Mouse (Mus musculus) myocyte (in vitro differentiated cells): ENCODE results near the gene Sh3rf3. TPM values are rescaled to one million over a fixed set of nuclear protein-coding genes. Genes with fewer than 3 reads are reported as not detected.

Experiments used
- H3K27me3 ChIP-seq: one replicate; pipeline ENCODE4 v1.6.1; 2011; ENCODE audit not compliant: control insufficient read depth, insufficient read depth, insufficient read length
- H3K36me3 ChIP-seq: one replicate; pipeline ENCODE4 v1.6.1; 2011; ENCODE audit not compliant: control insufficient read depth, insufficient read depth
- H3K4me2 ChIP-seq: one replicate; pipeline ENCODE4 v1.6.1; 2011; ENCODE audit warnings: low read depth, control low read depth
- H3K4me3 ChIP-seq: one replicate; pipeline ENCODE4 v1.5.1; 2011; ENCODE audit warnings: mild to moderate bottlenecking, control low read depth, moderate library complexity
- H3K79me2 ChIP-seq: one replicate; pipeline ENCODE4 v1.6.1; 2011; ENCODE audit not compliant: control insufficient read depth, insufficient read depth
- H3ac ChIP-seq: one replicate; pipeline ENCODE4 v1.6.1; 2011; ENCODE audit not compliant: control insufficient read depth, insufficient read length
- CEBPB ChIP-seq: IDR thresholded peaks from 2 replicates; pipeline ENCODE4 v1.6.1; 2011; ENCODE audit warnings: mild to moderate bottlenecking, moderate library complexity; ENCODE audit not compliant: poor library complexity, insufficient read depth, severe bottlenecking
- E2F4 ChIP-seq: IDR thresholded peaks from one replicate; pipeline ENCODE4 v1.6.1; 2011; ENCODE audit warnings: mild to moderate bottlenecking, control low read depth, moderate library complexity; ENCODE audit not compliant: insufficient read depth
- MAX ChIP-seq: IDR thresholded peaks from one replicate; pipeline ENCODE4 v1.6.1; 2011; ENCODE audit warnings: low read depth, mild to moderate bottlenecking, control low read depth
- MYOD1 ChIP-seq, 3 experiments: IDR thresholded peaks; one replicate each; pipeline ENCODE4 v1.6.1; 2011; ENCODE audit warnings: control low read depth in 2 of 3, low read depth in 2 of 3, mild to moderate bottlenecking in 2 of 3, moderate library complexity in 1 of 3; ENCODE audit not compliant: insufficient read length in 2 of 3, control insufficient read depth in 1 of 3
- MYOG ChIP-seq, 3 experiments: IDR thresholded peaks; one replicate each; pipeline ENCODE4 v1.6.1; 2011; ENCODE audit warnings: control low read depth in 2 of 3, low read depth in 2 of 3, mild to moderate bottlenecking in 2 of 3; ENCODE audit not compliant: insufficient read length in 2 of 3, control insufficient read depth in 1 of 3, insufficient read depth in 1 of 3
- POLR2A ChIP-seq: IDR thresholded peaks from one replicate; pipeline ENCODE4 v1.6.1; 2011; ENCODE audit warnings: low read depth, mild to moderate bottlenecking, control low read depth, moderate library complexity; ENCODE audit not compliant: insufficient read length
- POLR2AphosphoS2 ChIP-seq: IDR thresholded peaks from one replicate; pipeline ENCODE4 v1.6.1; 2011; ENCODE audit warnings: low read depth, control low read depth; ENCODE audit not compliant: insufficient read length
- REST ChIP-seq: IDR thresholded peaks from one replicate; pipeline ENCODE4 v1.6.1; 2011; ENCODE audit warnings: mild to moderate bottlenecking, control low read depth, moderate library complexity; ENCODE audit not compliant: insufficient read depth, insufficient read length
- SRF ChIP-seq: IDR thresholded peaks from one replicate; pipeline ENCODE4 v1.6.1; 2011; ENCODE audit warnings: low read depth; ENCODE audit not compliant: control insufficient read depth, insufficient read length
- TCF12 ChIP-seq: IDR thresholded peaks from one replicate; pipeline ENCODE4 v1.6.1; 2011; ENCODE audit warnings: mild to moderate bottlenecking, control low read depth; ENCODE audit not compliant: poor library complexity, insufficient read depth, severe bottlenecking
- TCF3 ChIP-seq: IDR thresholded peaks from one replicate; pipeline ENCODE4 v1.6.1; 2011; ENCODE audit warnings: low read depth, control low read depth; ENCODE audit not compliant: insufficient read length
- USF1 ChIP-seq: IDR thresholded peaks from one replicate; pipeline ENCODE4 v1.6.1; 2011; ENCODE audit warnings: low read depth, mild to moderate bottlenecking, control low read depth, moderate library complexity
- polyA plus RNA-seq: library from polyadenylated mRNA; unstranded; fragments of >200 nt; fragmentation: generic; extraction: Trizol; gene quantifications from one replicate; pipeline ENCODE4 v1.2.1, GENCODE M21; 2012; ENCODE audit warnings: missing spikeins

Gene Sh3rf3
- 0.10 TPM for polyA plus RNA-seq

DNA sequence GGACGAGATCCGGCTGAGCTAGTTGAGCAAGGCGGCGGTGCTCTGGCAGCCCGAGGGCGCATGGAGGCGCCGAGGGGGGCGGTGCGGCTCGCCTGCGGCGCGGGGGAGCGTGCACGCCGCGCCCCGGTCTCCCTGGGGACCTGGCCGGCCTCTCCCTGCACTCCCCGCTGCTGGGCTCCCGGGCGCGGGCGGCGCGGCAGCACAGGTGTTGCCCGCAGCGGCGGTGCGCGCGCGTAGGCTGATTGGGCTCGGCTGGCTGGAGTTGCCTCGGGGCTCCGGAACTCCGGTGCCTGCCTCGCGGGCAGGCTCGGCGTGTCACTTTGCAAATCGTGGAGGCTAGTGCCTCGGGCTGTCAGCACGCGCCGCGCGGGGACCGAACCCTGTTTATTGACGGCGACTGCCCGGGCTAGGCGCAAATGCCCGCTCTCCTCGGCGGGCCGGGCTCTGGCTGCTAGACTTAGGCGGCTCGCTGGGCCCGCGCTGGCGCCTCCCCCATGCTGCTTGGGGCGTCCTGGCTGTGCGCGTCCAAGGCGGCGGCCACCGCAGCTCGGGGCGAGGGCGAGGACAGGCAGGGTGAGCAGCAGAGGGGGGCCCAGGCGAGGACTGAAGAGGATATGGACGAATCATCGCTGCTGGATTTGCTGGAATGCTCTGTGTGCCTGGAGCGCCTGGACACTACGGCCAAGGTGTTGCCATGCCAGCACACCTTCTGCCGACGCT lies at the start of gene Sh3rf3:
Gene Sh3rf3, plus strand, starts transcription at position 279 of the 720 bp plus-strand sequence.
- Histone ChIP-seq H3K36me3 (no peaks in the 10 kb centered on the region), H3K79me2 (no peaks in the 10 kb centered on the region), H3K4me2 (peak within 1 kb of the TSS; percentile 79), H3ac (no peak within 1 kb of the TSS), H3K27me3 (peaks cover 22% of the 10 kb centered on the region), H3K4me3 (peak within 1 kb of the TSS; percentile 9)
- TF ChIP-seq MYOD1 (IDR thresholded peaks at IDR 0.05; ENCODE audit: control insufficient read depth in 1 of 3, insufficient read length in 2 of 3, low read depth in 2 of 3) (peak in 1 of 3 experiments; percentile 67), MYOG (IDR thresholded peaks at IDR 0.05; ENCODE audit: control insufficient read depth in 1 of 3, insufficient read depth in 1 of 3, insufficient read length in 2 of 3, low read depth in 2 of 3) (peak in 1 of 3 experiments; percentile 46), CEBPB (no peak), POLR2A (no peak)

GRCm38 (mm10) chr10:58788486-58789274 lies 24.5 kb upstream of the Sh3rf3 start:
- H3K36me3 ChIP-seq, result no peaks in the 10 kb centered on the region
- TF ChIP-seq POLR2A (no peak), MAX (no peak), USF1 (no peak), TCF3 (no peak), CEBPB (no peak), E2F4 (no peak), TCF12 (no peak), REST (no peak), MYOD1 (IDR thresholded peaks at IDR 0.05; ENCODE audit: control insufficient read depth in 1 of 3, insufficient read length in 2 of 3, low read depth in 2 of 3) (no peak), POLR2AphosphoS2 (no peak), MYOG (IDR thresholded peaks at IDR 0.05; ENCODE audit: control insufficient read depth in 1 of 3, insufficient read depth in 1 of 3, insufficient read length in 2 of 3, low read depth in 2 of 3) (no peak), SRF (no peak)

DNA sequence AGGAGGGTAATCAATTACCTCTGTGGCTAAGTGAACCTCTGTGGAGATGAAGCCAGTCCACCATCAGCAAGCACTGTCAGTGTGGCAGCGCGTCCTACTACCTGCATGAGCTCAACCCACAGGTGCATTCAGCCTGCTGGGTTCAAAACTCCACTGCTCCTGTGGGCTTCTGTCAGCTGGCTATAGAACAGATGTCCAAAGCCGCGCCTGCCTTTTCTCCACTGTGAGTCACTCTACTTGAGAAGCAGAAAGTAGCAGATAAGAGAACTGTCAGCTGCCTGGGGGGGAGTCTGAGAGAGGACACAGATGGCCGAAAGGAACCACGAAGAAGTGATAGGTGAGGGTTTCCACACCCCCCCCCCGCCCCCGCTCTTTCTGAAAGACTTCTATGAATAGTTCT lies 15.6 kb upstream of the Sh3rf3 start:
- no peak overlapping the region for H3K4me3 ChIP-seq
- TF ChIP-seq POLR2A (no peak), TCF12 (peak; percentile 21), E2F4 (no peak), MAX (no peak), POLR2AphosphoS2 (no peak), REST (no peak), SRF (no peak), CEBPB (no peak), TCF3 (no peak), MYOD1 (IDR thresholded peaks at IDR 0.05; ENCODE audit: control insufficient read depth in 1 of 3, insufficient read length in 2 of 3, low read depth in 2 of 3) (peak in 1 of 3 experiments; percentile 53), USF1 (no peak), MYOG (IDR thresholded peaks at IDR 0.05; ENCODE audit: control insufficient read depth in 1 of 3, insufficient read depth in 1 of 3, insufficient read length in 2 of 3, low read depth in 2 of 3) (peak in 1 of 3 experiments; percentile 53)
- H3K4me2 ChIP-seq, result no peak overlapping the region
- H3K27me3 ChIP-seq, result no peaks in the 10 kb centered on the region
- H3ac ChIP-seq, result no peak overlapping the region
- H3K36me3 ChIP-seq, result no peaks in the 10 kb centered on the region
- no peaks in the 10 kb centered on the region for H3K79me2 ChIP-seq

More at GRCm38 (mm10) chr10:58788486-58789274, 24.5 kb upstream of the Sh3rf3 start:
- Histone ChIP-seq H3K4me3 (no peak overlapping the region), H3K4me2 (no peak overlapping the region), H3ac (no peak overlapping the region), H3K79me2 (no peaks in the 10 kb centered on the region), H3K27me3 (no peaks in the 10 kb centered on the region)

- Histone ChIP-seq H3ac (no peak overlapping the region), H3K36me3 (no peaks in the 10 kb centered on the region), H3K4me2 (no peak overlapping the region), H3K79me2 (no peaks in the 10 kb centered on the region), H3K4me3 (no peak overlapping the region), H3K27me3 (no peaks in the 10 kb centered on the region)
- TF ChIP-seq POLR2A, result no peak
- TF ChIP-seq MYOD1 (IDR thresholded peaks at IDR 0.05; ENCODE audit: control insufficient read depth in 1 of 3, insufficient read length in 2 of 3, low read depth in 2 of 3), result no peak
- TF ChIP-seq TCF12, result no peak
- no peak for TF ChIP-seq POLR2AphosphoS2
- no peak for TF ChIP-seq SRF
- TF ChIP-seq E2F4, result no peak
- no peak for TF ChIP-seq MYOG (IDR thresholded peaks at IDR 0.05; ENCODE audit: control insufficient read depth in 1 of 3, insufficient read depth in 1 of 3, insufficient read length in 2 of 3, low read depth in 2 of 3)
- TF ChIP-seq MAX, result no peak
- TF ChIP-seq TCF3, result no peak
- TF ChIP-seq CEBPB, result no peak
- no peak for TF ChIP-seq REST
- no peak for TF ChIP-seq USF1
Measured at GRCm38 (mm10) chr10:58798156-58798555, 15.0 kb upstream of the Sh3rf3 start.
